Mouse (Mus musculus): ENCODE measurements at regions not wholly inside any gene's neighbourhood (a gene's known extent, or its start where the extent isn't known, plus 50 kb on each side); places are given as distances from the start of the nearest gene placed in this dataset.

DNA sequence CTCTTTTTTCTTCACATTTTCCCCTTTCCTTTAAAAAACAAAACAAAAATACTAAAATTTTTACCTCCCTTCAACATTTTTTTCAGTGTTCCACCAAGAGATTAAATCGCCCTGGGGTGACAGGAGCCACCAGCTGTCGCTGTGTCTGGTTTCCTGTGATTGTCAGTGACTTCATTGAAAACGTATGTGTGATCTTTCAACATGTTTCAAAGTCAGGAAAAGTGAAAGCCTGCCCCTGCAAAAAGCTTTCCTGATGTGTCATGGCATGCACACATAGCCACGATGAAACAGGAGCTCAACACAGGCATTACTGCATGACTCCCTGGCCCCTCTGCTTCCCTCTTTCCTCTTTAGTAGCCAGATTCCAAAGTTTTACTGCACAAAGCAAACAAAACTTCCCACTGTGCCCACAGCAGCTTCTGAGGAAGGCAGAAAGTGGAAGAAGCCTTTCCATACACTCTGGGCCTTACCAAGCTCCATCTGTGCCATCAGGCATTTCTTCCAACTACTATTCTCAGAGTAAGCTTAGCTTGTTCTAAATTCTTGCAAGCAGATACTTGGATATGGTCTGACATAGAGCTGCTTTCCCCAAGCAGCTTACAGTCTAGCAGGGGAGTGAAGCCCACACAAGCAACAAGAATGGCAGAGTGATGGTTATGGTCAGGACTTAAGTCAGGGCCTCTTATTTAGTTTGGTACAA, 186.8 kb upstream of the A1bg start:
- no peak for TF ChIP-seq CTCF (IDR thresholded peaks at IDR 0.05; ENCODE audit: control insufficient read depth, insufficient read depth, low read length)
- TF ChIP-seq POLR2A (IDR thresholded peaks at IDR 0.05; ENCODE audit: borderline replicate concordance, control insufficient read depth, low read depth, low read length): no peak
